Mouse (Mus musculus) adrenal gland, postnatal 25 days (tissue): Measurements from ENCODE around the gene Hist1h4j. TPM values are rescaled to one million over a fixed set of nuclear protein-coding genes. Genes with fewer than 3 reads are reported as not detected.
A peak's percentile ranks its signal among the peaks of the same experiment; 100 is the strongest.
"Not testable (repeated sequence)": the region's sequence is repeated elsewhere in the genome, so short reads cannot be mapped to it uniquely, and the experiment has no call there.

Source experiments
- DNase-seq: peaks from one replicate; pipeline ENCODE4 v3.0.0; 2021; ENCODE audit warnings: mixed read lengths
- long read RNA-seq: library from polyadenylated mRNA; stranded (forward); transcript quantifications from one replicate; pipeline ENCODE4 v2.0.0, GENCODE M21; 2021
- total RNA-seq: library from RNA; stranded (reverse); gene quantifications from 2 replicates; pipeline ENCODE4 v1.2.3, GENCODE M21; 2021

Gene Hist1h4j
- 20.5 and 22.8 TPM in 2 replicates for total RNA-seq
- long read RNA-seq = 0 reads

GRCm38 (mm10) chr13:21734906-21735767 is at the start of gene Hist1h4j:
Gene Hist1h4j (plus strand): TSS chr13:21735064.
- DNase-seq = peak; percentile 64

- DNase-seq = no peak
These were observed 37.1 kb upstream of the Hist1h4j start, which contains the start of gene Olfr1359 for GRCm38 (mm10) chr13:21697811-21698210. Gene Olfr1359 (plus strand): TSS chr13:21698111.

GRCm38 (mm10) chr13:21706669-21707068 is 28.2 kb upstream of the Hist1h4j start:
- DNase-seq = no peak

- DNase-seq = peak; percentile 85
These were observed 24.7 kb upstream of the Hist1h4j start for GRCm38 (mm10) chr13:21710031-21710711.

- peak; percentile 67 for DNase-seq
These were observed 23.9 kb upstream of the Hist1h4j start for GRCm38 (mm10) chr13:21710821-21711525.

- no peak for DNase-seq
These were observed 23.2 kb upstream of the Hist1h4j start for GRCm38 (mm10) chr13:21711698-21712097.

GRCm38 (mm10) chr13:21714725-21715124 is 20.1 kb upstream of the Hist1h4j start:
- DNase-seq = peak; percentile 29

GRCm38 (mm10) chr13:21715131-21715863 is 19.6 kb upstream of the Hist1h4j start:
- DNase-seq = no peak

GRCm38 (mm10) chr13:21715864-21716539 is 18.9 kb upstream of the Hist1h4j start, which contains the start of the genes Hist1h2bl and Hist1h2ai:
Gene Hist1h2bl (minus strand): TSS chr13:21716143.
Gene Hist1h2ai (plus strand): TSS chr13:21716422.
- peak; percentile 60 for DNase-seq

- not testable (repeated sequence) for DNase-seq
These were observed 18.1 kb upstream of the Hist1h4j start for GRCm38 (mm10) chr13:21716540-21717391.

- DNase-seq = peak; percentile 69
These were observed 17.2 kb upstream of the Hist1h4j start, which contains the start of gene Hist1h3h for GRCm38 (mm10) chr13:21717397-21718357. Gene Hist1h3h (plus strand): TSS chr13:21717659.

GRCm38 (mm10) chr13:21718381-21719080 is 16.3 kb upstream of the Hist1h4j start:
- DNase-seq = no peak

GRCm38 (mm10) chr13:21721107-21721756 is 13.6 kb upstream of the Hist1h4j start:
- DNase-seq = not testable (repeated sequence)

GRCm38 (mm10) chr13:21721757-21722372 is 13.0 kb upstream of the Hist1h4j start, which contains the start of gene Hist1h2bm:
Gene Hist1h2bm (plus strand): TSS chr13:21722044.
- peak; percentile 30 for DNase-seq

- DNase-seq = no peak
These were observed 12.4 kb upstream of the Hist1h4j start for GRCm38 (mm10) chr13:21722373-21722925.

- no peak for DNase-seq
These were observed 11.6 kb upstream of the Hist1h4j start for GRCm38 (mm10) chr13:21722993-21723836.
